Mouse (Mus musculus) kidney, embryonic 14.5 days (tissue): ENCODE data around the gene Siah1a. TPM values are rescaled to one million over a fixed set of nuclear protein-coding genes. Genes with fewer than 3 reads are reported as not detected.

ENCODE experiments used
- ATAC-seq: fragments of 200-750 bp; cut with Nextera tagmentation; 2 replicates; pipeline ENCODE4 v1.8.0; 2017; ENCODE audit warnings: moderate number of reproducible peaks, mild to moderate bottlenecking, moderate TSS enrichment, moderate library complexity; ENCODE audit not compliant: low FRiP score, low TSS enrichment
- H3K27ac ChIP-seq: fragments of 300-500 bp; sonication (generic); 2 replicates; pipeline ENCODE4 v1.5.1; 2014; ENCODE audit warnings: low read depth, mild to moderate bottlenecking, low read length, moderate library complexity, mixed read lengths
- H3K27me3 ChIP-seq: fragments of 300-500 bp; sonication (generic); 2 replicates; pipeline ENCODE4 v1.6.1; 2014; ENCODE audit warnings: mild to moderate bottlenecking, low read length; ENCODE audit not compliant: control insufficient read depth, insufficient read depth
- H3K36me3 ChIP-seq: fragments of 300-500 bp; sonication (generic); 2 replicates; pipeline ENCODE4 v1.6.1; 2014; ENCODE audit warnings: low read length, mixed read lengths; ENCODE audit not compliant: control insufficient read depth, insufficient read depth
- H3K4me1 ChIP-seq: fragments of 300-500 bp; sonication (generic); 2 replicates; pipeline ENCODE4 v1.6.1; 2014; ENCODE audit warnings: low read length, mixed read lengths; ENCODE audit not compliant: control insufficient read depth, insufficient read depth
- H3K4me2 ChIP-seq: fragments of 300-500 bp; sonication (generic); replicated peaks from 2 replicates; pipeline ENCODE4 v1.6.1; 2014; ENCODE audit warnings: low read depth, mild to moderate bottlenecking, low read length
- H3K4me3 ChIP-seq: fragments of 300-500 bp; sonication (generic); 2 replicates; pipeline ENCODE4 v1.5.1; 2014; ENCODE audit warnings: mild to moderate bottlenecking, low read length
- H3K9ac ChIP-seq: fragments of 300-500 bp; sonication (generic); 2 replicates; pipeline ENCODE4 v1.6.1; 2014; ENCODE audit warnings: low read depth, mild to moderate bottlenecking, low read length, moderate library complexity
- H3K9me3 ChIP-seq: fragments of 300-500 bp; sonication (generic); 2 replicates; pipeline ENCODE4 v1.6.1; 2016; ENCODE audit warnings: low read length; ENCODE audit not compliant: control insufficient read depth
- whole genome bisulfite sequencing: fragments of 180-500 bp; shearing (Covaris S2); extraction: QIAGEN DNeasy Blood & Tissue Kit; methylation state at CpG from one replicate; pipeline ENCODE4 v1.1.7; 2014; 5-methylcytosine and 5-hydroxymethylcytosine counted together
- polyA plus RNA-seq: library from polyadenylated mRNA; unstranded; fragments of >200 nt; fragmentation: Nextera tagmentation; extraction: Ambion mirVana; gene quantifications from 2 replicates; pipeline ENCODE4 v1.2.1, GENCODE M21; 2014

The Siah1a gene
- polyA plus RNA-seq, 1 experiment from 2014 or later = 54.0 TPM

- H3K36me3 ChIP-seq = no peaks in the 10 kb centered on the region
- H3K9me3 ChIP-seq = no peaks in the 10 kb centered on the region
- no peak overlapping the region for H3K9ac ChIP-seq
- no peaks in the 10 kb centered on the region for H3K27me3 ChIP-seq
- no peak overlapping the region for H3K27ac ChIP-seq
- peaks cover 5% of the 10 kb centered on the region; the same call in 1 of the 2 replicates for H3K4me1 ChIP-seq
- WGBS = 22% methylated on average over 2 of the region's 2 CpGs
- H3K4me2 ChIP-seq = no peak overlapping the region
- ATAC-seq = no peak
- no peak overlapping the region for H3K4me3 ChIP-seq
These were observed 4.1 kb upstream of the Siah1a start for GRCm38 (mm10) chr8:86749842-86750241.

GRCm38 (mm10) chr8:86746511-86746910 is 777 bp upstream of the Siah1a start:
- H3K36me3 ChIP-seq = no peaks in the 10 kb centered on the region
- H3K4me3 ChIP-seq = peak overlapping the region; percentile 81
- peak overlapping the region; percentile 99 for H3K9ac ChIP-seq
- ATAC-seq = peak; percentile 5; the same call in 1 of the 2 replicates
- H3K4me1 ChIP-seq = peaks cover 23% of the 10 kb centered on the region; the same call in 1 of the 2 replicates
- no peaks in the 10 kb centered on the region for H3K27me3 ChIP-seq
- peak overlapping the region; percentile 97 for H3K27ac ChIP-seq
- 4% methylated on average over 11 of the region's 11 CpGs for WGBS
- H3K9me3 ChIP-seq = no peaks in the 10 kb centered on the region
- H3K4me2 ChIP-seq = peak overlapping the region; percentile 60

- peak; percentile 85 for ATAC-seq
- 0% methylated on average over 48 of the region's 70 CpGs for WGBS
These were observed 254 bp upstream of the Siah1a start for GRCm38 (mm10) chr8:86745935-86746441.

GRCm38 (mm10) chr8:86744313-86745220 is 1.2 kb downstream of the Siah1a start:
- no peaks in the 10 kb centered on the region for H3K27me3 ChIP-seq
- peak overlapping the region; percentile 99 for H3K9ac ChIP-seq
- no peaks in the 10 kb centered on the region for H3K36me3 ChIP-seq
- peak overlapping the region; percentile 64 for H3K4me2 ChIP-seq
- H3K4me1 ChIP-seq = peaks cover 23% of the 10 kb centered on the region; the same call in 1 of the 2 replicates
- H3K4me3 ChIP-seq = peak overlapping the region; percentile 81
- H3K9me3 ChIP-seq = no peaks in the 10 kb centered on the region
- peak overlapping the region; percentile 97 for H3K27ac ChIP-seq
- 0 out of 2 replicates have a peak, but pooled peaks have one; percentile 8 for ATAC-seq
- 3% methylated on average over 18 of the region's 18 CpGs for WGBS

More at GRCm38 (mm10) chr8:86745935-86746441, 254 bp upstream of the Siah1a start:
- H3K27me3 ChIP-seq = no peaks in the 10 kb centered on the region
- no peaks in the 10 kb centered on the region for H3K9me3 ChIP-seq
- H3K4me1 ChIP-seq = peaks cover 23% of the 10 kb centered on the region; the same call in 1 of the 2 replicates
- peak overlapping the region; percentile 97 for H3K27ac ChIP-seq
- no peaks in the 10 kb centered on the region for H3K36me3 ChIP-seq
- peak overlapping the region; percentile 81 for H3K4me3 ChIP-seq
- H3K4me2 ChIP-seq = peak overlapping the region; percentile 60
- H3K9ac ChIP-seq = peak overlapping the region; percentile 99

GRCm38 (mm10) chr8:86742605-86743345 is 3.0 kb downstream of the Siah1a start:
- H3K27me3 ChIP-seq = no peaks in the 10 kb centered on the region
- H3K36me3 ChIP-seq = no peaks in the 10 kb centered on the region
- no peak overlapping the region for H3K4me2 ChIP-seq
- 85% methylated on average over 7 of the region's 7 CpGs for WGBS
- peaks cover 23% of the 10 kb centered on the region; the same call in 1 of the 2 replicates for H3K4me1 ChIP-seq
- no peak overlapping the region for H3K4me3 ChIP-seq
- no peak for ATAC-seq
- no peak overlapping the region for H3K27ac ChIP-seq
- H3K9me3 ChIP-seq = no peaks in the 10 kb centered on the region
- H3K9ac ChIP-seq = no peak overlapping the region

GRCm38 (mm10) chr8:86741627-86742026 is 4.1 kb downstream of the Siah1a start:
- Histone ChIP-seq H3K4me1 (peaks cover 19% of the 10 kb centered on the region; the same call in 1 of the 2 replicates), H3K9ac (no peak overlapping the region), H3K27me3 (no peaks in the 10 kb centered on the region), H3K9me3 (no peaks in the 10 kb centered on the region), H3K4me3 (no peak overlapping the region), H3K27ac (no peak overlapping the region), H3K36me3 (no peaks in the 10 kb centered on the region), H3K4me2 (no peak overlapping the region)
- no peak for ATAC-seq

GRCm38 (mm10) chr8:86740899-86741298 is 4.8 kb downstream of the Siah1a start:
- H3K4me1 ChIP-seq = peaks cover 17% of the 10 kb centered on the region; the same call in 1 of the 2 replicates
- H3K4me3 ChIP-seq = no peak overlapping the region
- H3K36me3 ChIP-seq = no peaks in the 10 kb centered on the region
- no peaks in the 10 kb centered on the region for H3K27me3 ChIP-seq
- no peak overlapping the region for H3K9ac ChIP-seq
- H3K4me2 ChIP-seq = no peak overlapping the region
- ATAC-seq = no peak
- H3K27ac ChIP-seq = no peak overlapping the region
- no peaks in the 10 kb centered on the region for H3K9me3 ChIP-seq

- 54% methylated on average over 3 of the region's 3 CpGs for WGBS
- no peak overlapping the region for H3K4me3 ChIP-seq
- H3K4me2 ChIP-seq = no peak overlapping the region
- no peak for ATAC-seq
- H3K9me3 ChIP-seq = no peaks in the 10 kb centered on the region
- H3K9ac ChIP-seq = no peak overlapping the region
- H3K4me1 ChIP-seq = peaks cover 11% of the 10 kb centered on the region; the same call in 1 of the 2 replicates
- no peak overlapping the region for H3K27ac ChIP-seq
- no peaks in the 10 kb centered on the region for H3K36me3 ChIP-seq
- H3K27me3 ChIP-seq = no peaks in the 10 kb centered on the region
These were observed 10.2 kb downstream of the Siah1a start for GRCm38 (mm10) chr8:86735446-86736111.
